Mouse (Mus musculus) testis, adult 2 months (tissue): ENCODE measurements around the gene Apom. TPM values are rescaled to one million over a fixed set of nuclear protein-coding genes. Genes with fewer than 3 reads are reported as not detected.

Experiments
- H3K27ac ChIP-seq: fragments of 200-500 bp; 2 replicates; pipeline ENCODE4 v1.5.1; 2012; ENCODE audit warnings: low read depth, low read length; ENCODE audit not compliant: control insufficient read depth, insufficient read depth
- H3K27me3 ChIP-seq: fragments of 200-500 bp; 2 replicates; pipeline ENCODE4 v1.6.1; 2012; ENCODE audit warnings: mild to moderate bottlenecking, low read length, moderate library complexity; ENCODE audit not compliant: control insufficient read depth, insufficient read depth
- H3K36me3 ChIP-seq: fragments of 200-500 bp; 2 replicates; pipeline ENCODE4 v1.6.1; 2012; ENCODE audit warnings: mild to moderate bottlenecking, low read length; ENCODE audit not compliant: control insufficient read depth, insufficient read depth
- H3K4me1 ChIP-seq: fragments of 200-500 bp; 2 replicates; pipeline ENCODE4 v1.6.1; 2012; ENCODE audit warnings: low read length; ENCODE audit not compliant: control insufficient read depth, insufficient read depth
- H3K4me3 ChIP-seq: fragments of 200-500 bp; 2 replicates; pipeline ENCODE4 v1.5.1; 2012; ENCODE audit warnings: low read depth, mild to moderate bottlenecking, low read length, moderate library complexity, mixed read lengths; ENCODE audit not compliant: control insufficient read depth
- CTCF ChIP-seq: fragments of 200-500 bp; IDR thresholded peaks from 2 replicates; pipeline ENCODE4 v1.5.1; 2012; ENCODE audit warnings: low read depth, mild to moderate bottlenecking, inconsistent platforms, low read length, moderate library complexity; ENCODE audit not compliant: control insufficient read depth, insufficient read depth, insufficient replicate concordance
- POLR2A ChIP-seq: fragments of 200-500 bp; IDR thresholded peaks from 2 replicates; pipeline ENCODE4 v1.6.1; 2012; ENCODE audit warnings: low read depth, mild to moderate bottlenecking, inconsistent platforms, low read length, moderate library complexity; ENCODE audit not compliant: control insufficient read depth
- polyA plus RNA-seq: library from polyadenylated mRNA; depleted of rRNA; stranded (reverse); fragments of >200 nt; gene quantifications from 2 replicates; pipeline ENCODE4 v1.2.3, GENCODE M21; 2012

Apom gene
- polyA plus RNA-seq, 1 experiment, result 0.48 TPM

- peak overlapping the region; percentile 99 for H3K27ac ChIP-seq
- peaks cover 4% of the 10 kb centered on the region for H3K4me1 ChIP-seq
- peak overlapping the region; percentile 94 for H3K4me3 ChIP-seq
- H3K36me3 ChIP-seq, result peaks cover 5% of the 10 kb centered on the region
- TF ChIP-seq POLR2A (peak; percentile 6; the same call in 1 of the 2 replicates), CTCF (no peak)
- no peaks in the 10 kb centered on the region for H3K27me3 ChIP-seq
Observed at GRCm38 (mm10) chr17:35164218-35164567, 32.3 kb upstream of the Apom start.

GRCm38 (mm10) chr17:35163326-35164081 is 31.7 kb upstream of the Apom start:
- H3K4me3 ChIP-seq, result peak overlapping the region; percentile 94
- H3K36me3 ChIP-seq, result peaks cover 10% of the 10 kb centered on the region
- H3K4me1 ChIP-seq, result peaks cover 4% of the 10 kb centered on the region
- no peaks in the 10 kb centered on the region for H3K27me3 ChIP-seq
- no peak for TF ChIP-seq CTCF
- no peak for TF ChIP-seq POLR2A
- peak overlapping the region; percentile 99 for H3K27ac ChIP-seq

GRCm38 (mm10) chr17:35162730-35163129 is 30.9 kb upstream of the Apom start:
- no peaks in the 10 kb centered on the region for H3K27me3 ChIP-seq

GRCm38 (mm10) chr17:35162121-35162520 is 30.3 kb upstream of the Apom start:
- H3K36me3 ChIP-seq, result peaks cover 10% of the 10 kb centered on the region
- H3K4me3 ChIP-seq, result no peak overlapping the region; the same call in none of the 2 replicates
- no peaks in the 10 kb centered on the region for H3K27me3 ChIP-seq
- H3K27ac ChIP-seq, result no peak overlapping the region
- no peak for TF ChIP-seq POLR2A
- TF ChIP-seq CTCF, result no peak
- H3K4me1 ChIP-seq, result peaks cover 4% of the 10 kb centered on the region

More at GRCm38 (mm10) chr17:35162730-35163129, 30.9 kb upstream of the Apom start:
- TF ChIP-seq POLR2A, result no peak
- no peak for TF ChIP-seq CTCF
- H3K36me3 ChIP-seq, result peaks cover 10% of the 10 kb centered on the region
- peak overlapping the region; percentile 47 for H3K4me3 ChIP-seq
- peaks cover 4% of the 10 kb centered on the region for H3K4me1 ChIP-seq
- no peak overlapping the region for H3K27ac ChIP-seq

- no peak overlapping the region for H3K27ac ChIP-seq
- no peak for TF ChIP-seq POLR2A
- no peak for TF ChIP-seq CTCF
- no peak overlapping the region for H3K4me3 ChIP-seq
- H3K4me1 ChIP-seq, result peaks cover 6% of the 10 kb centered on the region
- H3K36me3 ChIP-seq, result peaks cover 15% of the 10 kb centered on the region
- H3K27me3 ChIP-seq, result no peaks in the 10 kb centered on the region
Observed at GRCm38 (mm10) chr17:35161421-35161820, 29.6 kb upstream of the Apom start.

- Histone ChIP-seq H3K4me1 (peaks cover 6% of the 10 kb centered on the region), H3K4me3 (no peak overlapping the region), H3K27me3 (no peaks in the 10 kb centered on the region), H3K27ac (no peak overlapping the region), H3K36me3 (peaks cover 24% of the 10 kb centered on the region)
- TF ChIP-seq CTCF (no peak), POLR2A (no peak)
Observed at GRCm38 (mm10) chr17:35159638-35160037, 27.8 kb upstream of the Apom start.

- Histone ChIP-seq H3K4me1 (peaks cover 6% of the 10 kb centered on the region), H3K4me3 (no peak overlapping the region), H3K36me3 (peaks cover 24% of the 10 kb centered on the region), H3K27ac (no peak overlapping the region), H3K27me3 (no peaks in the 10 kb centered on the region)
- TF ChIP-seq CTCF (no peak), POLR2A (no peak)
Observed at GRCm38 (mm10) chr17:35158850-35159593, 27.2 kb upstream of the Apom start.
